Mouse (Mus musculus) adipocyte (in vitro differentiated cells): ENCODE results near the gene Drd2.

ENCODE experiments used
- DNase-seq: peaks from one replicate; pipeline ENCODE4 v3.0.0-alpha.2; 2016; ENCODE audit warnings: low spot score

Gene Drd2

GRCm38 (mm10) chr9:49340136-49341043, at the start of gene Drd2:
Gene Drd2 (plus strand): TSS chr9:49340627.
- no peak for DNase-seq

GRCm38 (mm10) chr9:49295101-49295500, 45.3 kb upstream of the Drd2 start:
- no peak for DNase-seq

GRCm38 (mm10) chr9:49307576-49307975, 32.9 kb upstream of the Drd2 start:
- DNase-seq: no peak

GRCm38 (mm10) chr9:49310821-49311220, 29.6 kb upstream of the Drd2 start:
- DNase-seq: no peak

GRCm38 (mm10) chr9:49318638-49319037, 21.8 kb upstream of the Drd2 start:
- no peak for DNase-seq

GRCm38 (mm10) chr9:49341044-49341365, 578 bp downstream of the Drd2 start:
- no peak for DNase-seq

GRCm38 (mm10) chr9:49365763-49366162, 25.3 kb downstream of the Drd2 start:
- DNase-seq: no peak

GRCm38 (mm10) chr9:49373946-49374345, 33.5 kb downstream of the Drd2 start:
- peak; percentile 62 for DNase-seq

- no peak for DNase-seq
These were observed 39.5 kb downstream of the Drd2 start for GRCm38 (mm10) chr9:49379962-49380361.

GRCm38 (mm10) chr9:49384041-49384440, 43.6 kb downstream of the Drd2 start:
- no peak for DNase-seq

GRCm38 (mm10) chr9:49384855-49385254, 44.4 kb downstream of the Drd2 start:
- no peak for DNase-seq

GRCm38 (mm10) chr9:49385301-49385700, 44.9 kb downstream of the Drd2 start:
- no peak for DNase-seq

- no peak for DNase-seq
These were observed 45.7 kb downstream of the Drd2 start for GRCm38 (mm10) chr9:49386119-49386518.

GRCm38 (mm10) chr9:49392242-49392641, 51.8 kb downstream of the Drd2 start:
- DNase-seq: no peak

- DNase-seq: no peak
These were observed 55.6 kb downstream of the Drd2 start for GRCm38 (mm10) chr9:49396006-49396405.

- DNase-seq: no peak
These were observed 63.3 kb downstream of the Drd2 start for GRCm38 (mm10) chr9:49403711-49404110.

- no peak for DNase-seq
These were observed 66.6 kb downstream of the Drd2 start for GRCm38 (mm10) chr9:49407028-49407427.

- DNase-seq: peak; percentile 5
These were observed 70.2 kb downstream of the Drd2 start for GRCm38 (mm10) chr9:49410621-49411020.

GRCm38 (mm10) chr9:49423866-49424265, 83.4 kb downstream of the Drd2 start:
- DNase-seq: no peak

GRCm38 (mm10) chr9:49425585-49425984, 85.2 kb downstream of the Drd2 start:
- DNase-seq: no peak

- DNase-seq: no peak
These were observed 86.5 kb downstream of the Drd2 start, which contains the start of gene Ankk1 for GRCm38 (mm10) chr9:49426921-49427320. Gene Ankk1 (minus strand): TSS chr9:49427021.

- DNase-seq: no peak
These were observed 87.1 kb downstream of the Drd2 start for GRCm38 (mm10) chr9:49427478-49427877.

- no peak for DNase-seq
These were observed 102.2 kb downstream of the Drd2 start for GRCm38 (mm10) chr9:49442621-49443020.

- DNase-seq: no peak
These were observed 110.1 kb downstream of the Drd2 start for GRCm38 (mm10) chr9:49450491-49450890.
